ENCODE assay signal across 9 mouse cellular contexts in genomic region chr16:92319353-92320109, GRCm38 (mm10). TPM values are rescaled to one million over a fixed set of nuclear protein-coding genes. Genes with fewer than 3 reads are reported as not detected.
A peak's percentile ranks its signal among the peaks of the same experiment; 100 is the strongest.
DNase-seq lines count a peak whose midpoint lies in the region; ATAC-seq and TF ChIP-seq lines count a peak whose summit lies in the region.
"Had no signal": no experiment of that assay in that cellular context is flagged by ENCODE, and none has a peak within 500 bp of the region (broad histone marks: within the 10 kb centered on the region; RNA-seq: fewer than 3 reads in every experiment).

No protein-coding gene starts in this region.

- ATAC-seq in kidney, embryonic 14.5 days (ENCODE audit: low FRiP score, low TSS enrichment) = no peak
- ATAC-seq in G1E (ENCODE audit: extremely low read depth, insufficient number of reproducible peaks, low FRiP score, poor library complexity, severe bottlenecking) = no peak; the same call in 1 of the 2 replicates
- ATAC-seq in common myeloid progenitor, adult 5-6 weeks (replicated peaks; ENCODE audit: low read depth, poor library complexity, severe bottlenecking) = peak; percentile 98
- ATAC-seq in megakaryocyte-erythroid progenitor cell, adult 5-6 weeks (replicated peaks; ENCODE audit: low FRiP score, low TSS enrichment, poor library complexity, severe bottlenecking) = peak; percentile 96

- H3K9ac ChIP-seq in kidney, embryonic 14.5 days (ENCODE audit: low read depth, low read length) = no peak overlapping the region

- 0 out of 2 replicates have a peak, but pooled peaks cover 3% of the 10 kb centered on the region for H3K36me3 ChIP-seq in kidney, embryonic 14.5 days (ENCODE audit: control insufficient read depth, insufficient read depth, low read length)
- H3K36me3 ChIP-seq in G1E (replicated peaks) = no peaks in the 10 kb centered on the region

- peak; percentile 60 for DNase-seq in kidney, postnatal 10 days
- DNase-seq in G1E (ENCODE audit: low spot score) = peak; percentile 37
- peak in 1 of 2 experiments; percentile 54 for DNase-seq in left cerebral cortex, adult 2 months (ENCODE audit: extremely low spot score in 1 of 2, low spot score in 2 of 2)
- peak; percentile 85 for DNase-seq in thymus, postnatal 0 days (ENCODE audit: low spot score)
- DNase-seq in frontal cortex, postnatal 14 days (ENCODE audit: low spot score in 2 of 2) = no peak

- WGBS in kidney, embryonic 14.5 days = 67% methylated on average over 20 of the region's 20 CpGs

- no peak overlapping the region for H3K4me3 ChIP-seq in kidney, embryonic 14.5 days (ENCODE audit: low read length)
- H3K4me3 ChIP-seq in G1E (ENCODE audit: low read depth, low read length) = no peak overlapping the region
- H3K4me3 ChIP-seq in left cerebral cortex, adult 2 months = no peak overlapping the region

- H3K9me3 ChIP-seq in kidney, embryonic 14.5 days (ENCODE audit: control insufficient read depth, low read length) = no peaks in the 10 kb centered on the region
- H3K9me3 ChIP-seq in G1E (replicated peaks) = no peaks in the 10 kb centered on the region

- H3K4me1 ChIP-seq in kidney, embryonic 14.5 days (ENCODE audit: control insufficient read depth, insufficient read depth, low read length) = 0 out of 2 replicates have a peak, but pooled peaks cover 1% of the 10 kb centered on the region
- H3K4me1 ChIP-seq in G1E (ENCODE audit: insufficient read depth, low read depth, low read length) = peaks cover 29% of the 10 kb centered on the region

- peak; percentile 57 for TF ChIP-seq CTCF in G1E (IDR thresholded peaks at IDR 0.05; ENCODE audit: low read depth, low read length)
- peak; percentile 61 for TF ChIP-seq CTCF in left cerebral cortex, adult 2 months (IDR thresholded peaks at IDR 0.05)

- no peak overlapping the region for H3K4me2 ChIP-seq in kidney, embryonic 14.5 days (replicated peaks; ENCODE audit: low read depth, low read length)

- H3K27me3 ChIP-seq in kidney, embryonic 14.5 days (ENCODE audit: control insufficient read depth, insufficient read depth, low read length) = no peaks in the 10 kb centered on the region
- H3K27me3 ChIP-seq in G1E (ENCODE audit: insufficient read depth, low read length) = peaks cover 39% of the 10 kb centered on the region

- no peak overlapping the region for H3K27ac ChIP-seq in kidney, embryonic 14.5 days (ENCODE audit: low read depth, low read length)
- H3K27ac ChIP-seq in left cerebral cortex, adult 2 months = peak overlapping the region; percentile 42
- H3K27ac ChIP-seq: macrophage had no signal

- intact Hi-C loops in left cerebral cortex, adult 2 months (cut with DNase I) = loop anchor here (10.0 kb wide), 1 partner anchor 1225 kb away; no protein-coding TSS in a partner anchor

RNA-seq across cellular contexts. Expression of gene Fam243, which starts 1.7 kb away (rescaled TPM):
- 0.08 TPM in 1 of 2 replicates, not detected in the other for polyA plus RNA-seq in kidney, embryonic 14.5 days (2014; fragmentation: Nextera tagmentation; extraction: Ambion mirVana)
- total RNA-seq in G1E (2014; fragmentation: Nextera tagmentation) (not detected in 2 replicates), G1E (2017) (0.06 and 0.11 TPM in 2 replicates)
- polyA plus RNA-seq in G1E (2012) = not detected in 2 replicates
- total RNA-seq in common myeloid progenitor, adult 5-6 weeks (2017) = not detected in 2 replicates
- total RNA-seq in left cerebral cortex, adult 2 months (2021) = not detected
- not detected in 2 replicates for total RNA-seq in megakaryocyte-erythroid progenitor cell, adult 5-6 weeks (2014; fragmentation: Nextera tagmentation)
- not detected in 2 replicates for total RNA-seq in megakaryocyte-erythroid progenitor cell, adult 5-6 weeks (2017)
- 0.05 TPM in 1 of 2 replicates, not detected in the other for polyA plus RNA-seq in thymus, postnatal 0 days (2015; fragmentation: Nextera tagmentation; extraction: Ambion mirVana)
- polyA plus RNA-seq: macrophage had no signal

RNA-seq across cellular contexts. Expression of gene Smim11, which starts 18.4 kb away (rescaled TPM):
- polyA plus RNA-seq in kidney, embryonic 14.5 days (2014; fragmentation: Nextera tagmentation; extraction: Ambion mirVana) = 125 and 160 TPM in 2 replicates
- total RNA-seq in G1E (2014; fragmentation: Nextera tagmentation) = 23.1 and 24.8 TPM in 2 replicates
- total RNA-seq in G1E (2017) = 82.4 and 107 TPM in 2 replicates
- polyA plus RNA-seq in G1E (2012) = 6.6 and 7.3 TPM in 2 replicates
- 144 and 171 TPM in 2 replicates for total RNA-seq in common myeloid progenitor, adult 5-6 weeks (2017)
- 10 to 100 TPM; 15.2 to 20.8 TPM for total RNA-seq in left cerebral cortex, adult 2 months (2021)
- total RNA-seq in megakaryocyte-erythroid progenitor cell, adult 5-6 weeks (2014; fragmentation: Nextera tagmentation) = 83.4 and 84.1 TPM in 2 replicates
- total RNA-seq in megakaryocyte-erythroid progenitor cell, adult 5-6 weeks (2017) = 161 and 180 TPM in 2 replicates
- 157 and 168 TPM in 2 replicates for polyA plus RNA-seq in thymus, postnatal 0 days (2015; fragmentation: Nextera tagmentation; extraction: Ambion mirVana)

RNA-seq across cellular contexts. Expression of gene Kcne2, which starts 27.3 kb away (rescaled TPM):
- polyA plus RNA-seq in kidney, embryonic 14.5 days (2014; fragmentation: Nextera tagmentation; extraction: Ambion mirVana) = not detected in 2 replicates
- not detected in 2 replicates for total RNA-seq in G1E (2014; fragmentation: Nextera tagmentation)
- 0.11 TPM in 1 of 2 replicates, not detected in the other for total RNA-seq in G1E (2017)
- polyA plus RNA-seq in G1E (2012) = not detected in 2 replicates
- total RNA-seq in common myeloid progenitor, adult 5-6 weeks (2017) = not detected in 2 replicates
- total RNA-seq in left cerebral cortex, adult 2 months (2021) = under 1 TPM; 0.21 to 0.61 TPM
- not detected in 2 replicates for total RNA-seq in megakaryocyte-erythroid progenitor cell, adult 5-6 weeks (2014; fragmentation: Nextera tagmentation)
- not detected in 2 replicates for total RNA-seq in megakaryocyte-erythroid progenitor cell, adult 5-6 weeks (2017)
- 0.13 TPM in 1 of 2 replicates, not detected in the other for polyA plus RNA-seq in thymus, postnatal 0 days (2015; fragmentation: Nextera tagmentation; extraction: Ambion mirVana)
- polyA plus RNA-seq: macrophage had no signal

RNA-seq across cellular contexts. Expression of gene Kcne1, which starts 39.7 kb away (rescaled TPM):
- polyA plus RNA-seq in kidney, embryonic 14.5 days (2014; fragmentation: Nextera tagmentation; extraction: Ambion mirVana) = 0.85 and 1.5 TPM in 2 replicates
- total RNA-seq in G1E (2014; fragmentation: Nextera tagmentation) (not detected in 2 replicates), G1E (2017) (0.06 and 0.33 TPM in 2 replicates)
- polyA plus RNA-seq in G1E (2012) = not detected in 2 replicates
- total RNA-seq in common myeloid progenitor, adult 5-6 weeks (2017) = not detected in 2 replicates
- total RNA-seq in left cerebral cortex, adult 2 months (2021) = not detected
- not detected in 2 replicates for total RNA-seq in megakaryocyte-erythroid progenitor cell, adult 5-6 weeks (2014; fragmentation: Nextera tagmentation)
- total RNA-seq in megakaryocyte-erythroid progenitor cell, adult 5-6 weeks (2017) = not detected in 2 replicates
- polyA plus RNA-seq in thymus, postnatal 0 days (2015; fragmentation: Nextera tagmentation; extraction: Ambion mirVana) = 0.08 TPM in 2 replicates
- polyA plus RNA-seq: macrophage had no signal

Comparison
In these comparisons a context has a peak if more than half of its experiments do, and no peak if none do; other contexts are left out.
1. DNase-seq: peak in kidney, postnatal 10 days (single experiment), G1E (single experiment) and thymus, postnatal 0 days (single experiment); none in frontal cortex, postnatal 14 days (0 of 2).
2. ATAC-seq: peak in common myeloid progenitor, adult 5-6 weeks (single experiment) and megakaryocyte-erythroid progenitor cell, adult 5-6 weeks (single experiment); none in kidney, embryonic 14.5 days (single experiment) and G1E (single experiment).